Mouse (Mus musculus) liver, adult 2 months (tissue): ENCODE results near the gene Rap1b. TPM values are rescaled to one million over a fixed set of nuclear protein-coding genes. Genes with fewer than 3 reads are reported as not detected.

ENCODE experiments used
- DNase-seq: peaks from one replicate; pipeline ENCODE4 v3.0.0-alpha.2; 2011; ENCODE audit warnings: low read depth, low spot score; ENCODE audit errors: extremely low read depth
- H3K27ac ChIP-seq: fragments of 200-500 bp; replicated peaks from 2 replicates; pipeline ENCODE4 v1.5.1; 2012; ENCODE audit warnings: low read depth, mild to moderate bottlenecking, control low read depth, inconsistent platforms, low read length; ENCODE audit not compliant: insufficient read depth
- H3K27me3 ChIP-seq: fragments of 200-500 bp; 2 replicates; pipeline ENCODE4 v1.6.1; 2012; ENCODE audit warnings: mild to moderate bottlenecking, moderate library complexity, low read length, inconsistent platforms; ENCODE audit not compliant: control insufficient read depth, insufficient read depth
- H3K36me3 ChIP-seq: fragments of 200-500 bp; 2 replicates; pipeline ENCODE4 v1.6.1; 2012; ENCODE audit warnings: low read length, inconsistent platforms; ENCODE audit not compliant: control insufficient read depth, insufficient read depth
- H3K4me1 ChIP-seq: fragments of 200-500 bp; 2 replicates; pipeline ENCODE4 v1.6.1; 2011; ENCODE audit warnings: low read length; ENCODE audit not compliant: control insufficient read depth, insufficient read depth
- H3K4me3 ChIP-seq: fragments of 200-500 bp; 2 replicates; pipeline ENCODE4 v1.5.1; 2011; ENCODE audit warnings: low read depth, mild to moderate bottlenecking, control low read depth, low read length, moderate library complexity; ENCODE audit not compliant: insufficient read depth
- H3K79me2 ChIP-seq: fragments of 200-500 bp; 2 replicates; pipeline ENCODE4 v1.6.1; 2012; ENCODE audit warnings: inconsistent platforms, mild to moderate bottlenecking, low read length, moderate library complexity; ENCODE audit not compliant: control insufficient read depth, insufficient read depth
- H3K9ac ChIP-seq: fragments of 200-500 bp; 2 replicates; pipeline ENCODE4 v1.6.1; 2012; ENCODE audit warnings: low read depth, mild to moderate bottlenecking, control low read depth, inconsistent platforms, low read length
- CTCF ChIP-seq: fragments of 200-500 bp; IDR thresholded peaks from 2 replicates; pipeline ENCODE4 v1.5.1; 2011; ENCODE audit warnings: low read depth, low read length, control low read depth
- POLR2A ChIP-seq: fragments of 200-500 bp; IDR thresholded peaks from 2 replicates; pipeline ENCODE4 v1.6.1; 2011; ENCODE audit warnings: low read length, control low read depth; ENCODE audit not compliant: insufficient read depth; ENCODE audit errors: extremely low read depth
- WGBS: fragments of 180-500 bp; shearing (Covaris S2); methylation state at CpG from one replicate; pipeline ENCODE4 v1.1.7; 2018; 5-methylcytosine and 5-hydroxymethylcytosine counted together
- polyA plus RNA-seq: library from polyadenylated mRNA; depleted of rRNA; stranded (reverse); fragments of >200 nt; gene quantifications from 2 replicates; pipeline ENCODE4 v1.2.3, GENCODE M21; 2012
- total RNA-seq: library from RNA; depleted of rRNA; stranded (reverse); fragments of >200 nt; gene quantifications from 2 replicates; pipeline ENCODE4 v1.2.3, GENCODE M21; 2014

Rap1b gene
- total and polyA plus RNA-seq, 2 experiments, result 12.5 to 44.6 TPM

GRCm38 (mm10) chr10:117777501-117778327 is 68.1 kb downstream of the Rap1b start:
- Histone ChIP-seq H3K4me3 (no peak overlapping the region), H3K4me1 (no peaks in the 10 kb centered on the region), H3K27me3 (no peaks in the 10 kb centered on the region), H3K36me3 (peaks cover 15% of the 10 kb centered on the region), H3K79me2 (no peaks in the 10 kb centered on the region), H3K9ac (no peak overlapping the region), H3K27ac (no peak overlapping the region)
- DNase-seq, result no peak
- TF ChIP-seq CTCF (no peak), POLR2A (no peak)
- 95% methylated on average over 17 of the region's 17 CpGs for WGBS

- no peaks in the 10 kb centered on the region for H3K4me1 ChIP-seq
- H3K79me2 ChIP-seq, result no peaks in the 10 kb centered on the region
- H3K36me3 ChIP-seq, result peaks cover 19% of the 10 kb centered on the region
- DNase-seq, result no peak
- no peaks in the 10 kb centered on the region for H3K27me3 ChIP-seq
- no peak overlapping the region for H3K9ac ChIP-seq
- no peak overlapping the region for H3K27ac ChIP-seq
- 94% methylated on average over 3 of the region's 3 CpGs for WGBS
- TF ChIP-seq CTCF, result no peak
- no peak for TF ChIP-seq POLR2A
- no peak overlapping the region for H3K4me3 ChIP-seq
These were observed 68.7 kb downstream of the Rap1b start for GRCm38 (mm10) chr10:117777103-117777470.

- no peaks in the 10 kb centered on the region for H3K27me3 ChIP-seq
- H3K79me2 ChIP-seq, result no peaks in the 10 kb centered on the region
- TF ChIP-seq POLR2A (no peak), CTCF (no peak)
- WGBS, result 92% methylated on average over 12 of the region's 12 CpGs
- peaks cover 18% of the 10 kb centered on the region for H3K36me3 ChIP-seq
- no peak overlapping the region for H3K9ac ChIP-seq
- H3K27ac ChIP-seq, result no peak overlapping the region
- H3K4me3 ChIP-seq, result no peak overlapping the region
- H3K4me1 ChIP-seq, result no peaks in the 10 kb centered on the region
- DNase-seq, result no peak
These were observed 69.3 kb downstream of the Rap1b start for GRCm38 (mm10) chr10:117776281-117777102.

- no peak for DNase-seq
- no peaks in the 10 kb centered on the region for H3K79me2 ChIP-seq
- no peak for TF ChIP-seq POLR2A
- no peak for TF ChIP-seq CTCF
- H3K36me3 ChIP-seq, result peaks cover 10% of the 10 kb centered on the region
- H3K4me1 ChIP-seq, result no peaks in the 10 kb centered on the region
- 92% methylated on average over 6 of the region's 6 CpGs for WGBS
- H3K9ac ChIP-seq, result no peak overlapping the region
- H3K4me3 ChIP-seq, result no peak overlapping the region
- no peaks in the 10 kb centered on the region for H3K27me3 ChIP-seq
- no peak overlapping the region for H3K27ac ChIP-seq
These were observed 70.3 kb downstream of the Rap1b start for GRCm38 (mm10) chr10:117775401-117776144.

GRCm38 (mm10) chr10:117774817-117775120 is 71.1 kb downstream of the Rap1b start:
- TF ChIP-seq POLR2A, result no peak
- TF ChIP-seq CTCF, result no peak
- no peak overlapping the region for H3K9ac ChIP-seq
- no peak overlapping the region for H3K4me3 ChIP-seq
- peaks cover 10% of the 10 kb centered on the region; the same call in 1 of the 2 replicates for H3K36me3 ChIP-seq
- no peak for DNase-seq
- H3K4me1 ChIP-seq, result no peaks in the 10 kb centered on the region
- no peak overlapping the region for H3K27ac ChIP-seq
- no peaks in the 10 kb centered on the region for H3K79me2 ChIP-seq
- 100% methylated on average over 1 of the region's 1 CpGs for WGBS
- no peaks in the 10 kb centered on the region for H3K27me3 ChIP-seq
